Mouse (Mus musculus) heart, adult 18-20 months (tissue): ENCODE data around the gene Nags. TPM values are rescaled to one million over a fixed set of nuclear protein-coding genes. Genes with fewer than 3 reads are reported as not detected.

Experiments
- DNase-seq, 2 experiments: peaks; one replicate each; pipeline ENCODE4 v3.0.0; 2021 to 2022; ENCODE audit warnings: mixed read lengths in 1 of 2
- long read RNA-seq, 2 experiments: library from polyadenylated mRNA; stranded (forward); transcript quantifications; one replicate each; pipeline ENCODE4 v2.0.0; 2021
- total RNA-seq, 2 experiments: library from RNA; stranded (reverse); gene quantifications; 2 replicates each; pipeline ENCODE4 v1.2.3; 2021

The Nags gene
- under 1 TPM in 1 of 2 experiments, not detected in 1; 0.13 TPM for total RNA-seq
- long read RNA-seq, experiment 1 = 0 reads
- long read RNA-seq, experiment 2 = 0 reads

DNA sequence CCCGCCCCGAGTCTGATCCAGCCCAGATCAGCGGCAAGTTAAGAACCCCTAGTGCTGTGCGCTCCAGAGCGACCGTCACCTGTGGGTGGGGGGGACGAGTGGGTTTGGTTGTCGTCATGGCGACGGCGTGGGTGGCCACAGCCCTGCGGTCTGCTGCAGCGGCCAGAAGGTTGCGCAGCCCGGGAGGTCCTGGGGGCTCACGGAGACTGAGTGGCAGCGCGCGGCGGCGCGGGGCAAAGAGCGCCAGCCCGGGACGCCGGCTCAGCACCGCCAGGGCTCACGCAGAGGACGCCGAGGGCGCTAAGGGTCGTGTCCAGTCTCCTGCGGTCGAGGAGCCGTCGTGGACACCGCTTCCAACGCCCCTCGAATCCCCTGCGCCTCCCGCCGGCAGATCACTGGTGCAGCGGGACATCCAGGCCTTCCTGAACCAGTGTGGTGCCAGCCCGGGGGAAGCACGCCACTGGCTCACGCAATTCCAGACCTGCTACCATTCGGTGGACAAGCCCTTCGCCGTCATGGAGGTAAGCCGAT is at the start of gene Nags:
TSS of gene Nags (plus strand) at position 43 of the 531 bp plus-strand sequence.
- DNase-seq = no peak

DNA sequence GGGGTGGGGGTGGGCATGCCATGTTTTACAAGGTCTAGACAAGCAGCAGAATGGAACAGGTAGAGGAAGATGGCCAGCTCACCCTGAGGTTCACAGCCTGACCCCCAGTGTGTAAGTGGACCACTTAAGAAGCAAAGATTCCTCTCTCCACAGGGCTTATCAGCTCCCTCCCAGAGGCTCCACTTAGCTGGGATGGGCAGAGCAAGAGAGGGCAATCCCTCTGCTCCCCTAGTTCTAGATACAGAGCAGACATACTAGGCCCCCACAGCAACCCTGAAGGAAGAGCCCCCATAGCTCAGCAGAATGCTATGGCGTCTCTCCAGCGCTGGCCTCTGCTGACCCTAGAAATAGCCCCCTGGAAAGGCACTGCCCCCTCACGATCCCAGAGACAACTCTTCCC is 49.6 kb upstream of the Nags start:
- DNase-seq = no peak

DNA sequence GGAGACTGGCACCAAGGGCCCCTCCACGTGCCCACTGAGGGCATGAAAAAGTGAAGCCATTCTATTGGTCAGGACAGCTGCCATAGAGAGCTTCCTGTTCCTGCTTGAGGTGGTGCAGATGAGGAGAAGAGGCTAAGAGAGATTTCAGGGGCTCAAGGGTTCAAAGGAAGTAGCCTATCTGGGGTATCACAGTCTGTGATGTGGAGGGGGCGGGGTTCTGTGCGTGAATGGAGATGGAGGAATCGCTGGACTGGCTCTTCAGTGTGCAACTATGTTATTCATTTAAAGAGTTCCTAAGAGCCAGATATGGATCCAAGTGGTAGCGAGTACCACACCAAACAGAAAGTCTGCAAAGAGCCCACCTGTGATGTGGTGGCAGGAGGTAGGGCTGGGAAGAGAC is 48.9 kb upstream of the Nags start:
- DNase-seq = no peak

DNA sequence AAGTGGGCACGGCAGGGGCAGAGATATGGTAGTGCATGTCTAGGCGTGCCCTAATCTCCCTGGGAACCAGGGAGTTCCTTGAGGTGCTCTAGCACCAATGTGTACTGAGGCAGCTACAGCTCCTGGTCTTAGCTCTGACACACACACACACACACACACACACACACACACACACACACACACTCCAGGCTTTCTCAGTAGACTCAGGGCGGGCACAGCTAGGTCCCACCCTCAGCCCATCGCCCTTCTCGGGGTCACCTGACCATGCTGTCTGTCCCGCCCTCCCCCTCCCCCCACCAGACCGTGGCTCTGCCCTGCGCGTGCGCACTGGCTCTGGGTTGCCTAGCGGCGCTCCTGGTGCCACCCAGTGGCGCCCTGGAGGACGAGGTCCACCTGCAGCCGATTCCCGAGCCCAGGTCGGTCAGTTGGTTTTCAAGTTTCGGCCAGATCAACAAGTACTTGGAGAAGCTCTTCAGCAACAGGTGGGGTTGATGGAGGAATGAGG is 48.4 kb upstream of the Nags start:
- DNase-seq = peak; percentile 39 to 45

DNA sequence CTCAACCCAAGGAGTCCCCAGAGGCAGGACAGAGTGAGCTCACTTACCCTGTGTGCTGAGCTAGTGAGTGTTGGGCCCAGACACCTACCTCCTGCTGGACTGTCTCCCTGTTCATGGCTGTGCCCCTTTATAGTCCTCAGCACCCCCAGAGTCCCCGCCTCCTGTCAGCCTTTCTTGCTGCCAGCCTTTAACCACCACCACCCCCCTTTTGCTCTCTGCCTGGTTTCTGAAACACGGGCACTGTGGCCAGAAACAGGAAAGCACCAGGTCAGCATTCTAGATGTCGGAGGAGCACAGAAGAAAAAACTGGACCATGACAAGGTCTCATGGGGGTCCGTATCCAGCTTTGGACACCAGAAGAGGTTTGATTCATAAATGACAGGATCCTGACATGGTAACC is 44.1 kb upstream of the Nags start, which contains the start of gene Ppy:
TSS of gene Ppy (minus strand) at position 101 of the 400 bp plus-strand sequence.
- DNase-seq = no peak

DNA sequence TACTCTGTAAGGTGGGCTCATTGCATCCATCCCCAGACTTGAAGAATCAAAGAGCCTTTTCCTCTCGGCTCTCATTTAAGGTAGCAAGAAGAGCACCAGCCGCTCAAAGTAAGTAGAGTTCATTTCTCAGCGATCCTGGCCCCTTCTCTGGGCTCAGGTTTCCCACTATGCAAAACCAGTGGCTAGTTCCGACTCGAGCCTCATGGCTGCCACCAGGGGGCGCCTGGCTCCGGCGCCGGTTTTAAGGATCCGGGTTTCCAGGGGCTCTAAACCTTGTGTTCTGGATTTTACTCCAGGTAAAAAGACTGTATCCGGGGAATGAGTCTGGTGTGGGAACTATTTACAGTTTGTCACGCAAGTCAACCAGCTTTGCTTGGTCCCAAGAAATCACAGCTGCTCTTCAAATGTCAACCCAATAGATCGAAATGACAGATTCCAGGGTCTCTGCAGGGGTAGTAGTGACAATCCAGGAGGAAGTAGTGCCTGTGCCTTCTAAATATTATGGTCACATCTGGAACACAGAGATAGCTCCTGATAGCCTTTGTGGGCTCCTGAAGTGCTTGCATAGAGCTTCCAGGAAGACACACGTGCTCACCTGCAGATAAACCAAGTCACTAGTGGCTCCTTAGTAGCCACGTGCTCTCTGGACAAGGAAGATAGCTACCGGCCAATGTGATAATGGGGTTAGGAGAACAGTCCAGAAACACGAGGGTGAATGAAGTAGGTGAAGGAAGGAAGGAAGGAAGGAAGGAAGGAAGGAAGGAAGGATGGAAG is 42.6 kb upstream of the Nags start:
- DNase-seq = peak; percentile 45 to 78

DNA sequence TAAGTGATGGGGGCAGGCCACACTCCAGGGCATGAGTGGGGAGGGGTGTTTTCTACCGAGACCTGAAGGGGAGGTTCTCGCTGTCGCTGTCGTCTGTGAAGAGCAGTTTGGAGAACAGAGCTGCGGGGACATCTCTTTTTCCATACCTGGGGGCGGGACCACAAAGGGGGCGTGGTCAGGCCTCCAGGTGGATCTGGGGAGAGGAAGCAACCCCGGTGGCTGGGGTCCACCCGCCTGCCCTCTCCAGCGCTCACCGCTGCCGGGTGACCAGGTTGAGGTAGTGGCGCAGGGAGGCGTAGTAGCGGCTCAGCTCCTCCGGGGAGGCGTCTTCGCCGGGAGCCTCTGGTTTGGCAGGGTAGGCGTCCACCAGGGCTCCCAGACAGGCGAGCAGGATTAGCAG is 38.4 kb upstream of the Nags start:
- no peak for DNase-seq

DNA sequence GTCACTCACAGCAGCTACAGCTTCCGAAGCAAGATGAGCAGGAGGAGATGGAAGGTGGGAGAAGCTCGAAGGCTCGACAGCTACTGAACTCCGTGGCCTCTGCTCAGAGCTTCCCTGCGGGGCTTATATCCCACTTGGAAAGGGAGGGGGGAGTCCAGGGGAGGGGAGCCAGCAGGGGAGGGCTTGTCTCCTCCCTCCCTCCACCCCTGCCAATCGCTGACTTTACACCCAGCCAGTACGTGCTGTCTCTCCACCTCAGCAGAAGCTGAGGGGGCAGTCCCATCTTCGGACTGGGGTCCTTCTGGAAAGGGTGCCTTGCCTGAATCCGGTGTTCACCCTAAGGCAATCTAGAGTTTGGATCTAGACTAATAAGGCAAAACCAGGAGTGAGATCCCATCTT is 37.6 kb upstream of the Nags start, which contains the start of gene Pyy:
TSS of gene Pyy (minus strand) at position 101 of the 400 bp plus-strand sequence.
- no peak for DNase-seq

DNA sequence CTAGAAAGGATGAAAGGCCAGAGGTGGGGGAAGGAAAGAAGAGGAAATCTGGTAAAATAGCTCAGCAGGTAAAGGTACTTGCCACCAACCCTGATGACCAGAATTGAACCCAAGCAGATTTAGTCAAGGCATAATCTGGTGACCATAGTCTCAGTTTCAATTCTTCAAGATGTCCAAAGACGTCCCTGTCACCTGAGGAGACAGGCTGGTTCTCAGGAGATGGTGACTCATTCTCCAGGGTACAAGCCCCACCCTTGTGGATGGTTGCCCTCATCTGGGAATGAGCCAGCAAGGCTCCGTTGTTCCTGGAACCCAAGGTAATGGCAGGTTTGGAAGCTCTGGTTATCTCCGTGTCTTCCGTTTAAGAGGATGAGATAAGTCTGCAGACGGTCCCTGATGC is 33.7 kb upstream of the Nags start:
- no peak for DNase-seq

DNA sequence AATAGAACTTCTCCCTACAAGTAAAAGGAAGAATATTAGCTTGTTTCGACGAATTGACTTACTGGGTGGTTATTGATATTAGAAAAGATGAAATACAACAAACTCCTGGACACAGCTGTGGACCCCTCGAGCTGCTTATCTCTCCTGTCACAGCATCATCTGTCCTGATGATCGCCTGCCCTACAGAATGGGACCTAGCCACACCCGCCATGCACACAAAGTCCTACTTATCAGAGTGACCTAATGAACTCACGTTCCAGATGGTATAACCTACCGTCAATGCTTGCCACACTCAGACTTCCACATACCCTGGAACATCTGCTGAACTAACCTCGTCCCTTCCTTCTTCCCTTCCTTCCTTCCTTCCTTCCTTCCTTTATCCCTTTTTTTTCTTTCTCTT is 29.1 kb upstream of the Nags start:
- no peak for DNase-seq

DNA sequence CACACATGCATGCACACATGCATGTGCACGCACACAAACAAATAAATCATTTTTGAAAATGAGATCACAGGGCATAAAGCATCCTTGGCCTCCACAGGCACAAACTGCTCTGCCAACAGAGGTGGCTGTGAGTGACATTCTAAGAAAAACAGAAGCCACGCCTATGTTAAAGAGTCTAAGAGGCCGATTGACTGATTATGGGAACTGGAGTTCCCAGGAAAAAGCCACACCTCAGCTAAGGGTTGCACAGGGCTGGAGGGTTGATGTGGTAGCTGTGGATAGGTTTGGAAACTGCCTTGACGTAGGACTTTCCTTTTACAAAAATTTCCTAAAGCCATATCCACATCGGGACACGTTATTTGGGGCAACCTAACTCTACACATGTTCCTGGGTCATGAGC is 27.9 kb upstream of the Nags start:
- no peak for DNase-seq

DNA sequence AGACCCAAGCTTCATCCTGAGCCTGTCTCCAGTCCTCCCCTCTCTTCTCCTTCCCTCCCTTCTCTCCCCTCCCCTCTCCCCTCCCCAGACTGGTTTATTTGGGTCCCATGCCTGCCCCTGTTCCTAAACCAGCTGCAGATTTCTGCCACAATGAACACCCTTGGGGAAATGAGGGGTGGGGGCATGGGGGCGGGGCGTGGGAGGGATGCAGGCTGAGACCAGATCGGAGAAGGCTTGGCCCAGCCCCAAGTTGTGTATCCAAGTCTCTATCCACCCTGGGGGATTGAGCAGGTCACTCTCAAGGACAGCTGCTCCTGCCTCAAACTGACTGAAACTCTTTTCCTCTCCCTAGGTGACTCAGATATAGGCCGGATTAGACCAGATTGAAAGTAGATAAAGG is 10.8 kb upstream of the Nags start:
- DNase-seq = no peak

DNA sequence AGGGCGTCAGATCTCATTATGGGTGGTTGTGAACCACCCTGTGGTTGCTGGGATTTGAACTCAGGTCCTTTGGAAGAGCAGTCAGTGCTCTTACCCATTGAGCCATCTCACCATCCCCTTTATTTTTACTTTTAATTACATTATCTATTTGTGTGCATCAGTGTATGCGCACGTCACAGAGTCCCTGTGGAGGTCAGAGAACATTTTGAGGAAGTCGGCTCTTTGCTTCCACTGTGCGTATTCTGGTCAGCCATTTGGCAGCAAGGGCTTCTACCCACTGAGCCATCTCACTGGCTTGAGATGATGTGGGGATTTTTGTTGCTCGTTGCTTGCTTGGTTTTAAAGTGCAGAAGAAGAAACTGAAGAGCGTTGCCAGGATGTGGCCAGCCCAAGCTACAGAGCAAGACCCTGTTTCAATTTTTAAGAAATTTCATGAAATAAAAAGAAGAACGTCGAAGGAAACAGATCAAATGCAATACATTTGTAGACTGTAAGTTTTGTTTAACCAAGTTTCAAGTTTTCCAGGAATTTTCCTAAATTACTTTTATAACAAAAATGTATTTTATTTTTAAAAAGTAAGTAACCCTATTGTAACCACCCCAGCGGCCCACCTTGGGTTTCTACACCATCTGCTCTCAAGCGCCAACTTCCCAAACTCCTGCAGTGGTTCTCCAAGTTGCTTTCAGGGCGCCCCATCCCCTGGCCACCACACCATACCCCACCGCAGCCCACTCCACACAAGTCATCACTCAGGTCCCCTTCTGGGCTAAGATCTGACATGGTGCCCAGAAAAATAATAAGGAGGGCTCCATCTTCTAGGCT is 7.5 kb upstream of the Nags start:
- DNase-seq = no peak

DNA sequence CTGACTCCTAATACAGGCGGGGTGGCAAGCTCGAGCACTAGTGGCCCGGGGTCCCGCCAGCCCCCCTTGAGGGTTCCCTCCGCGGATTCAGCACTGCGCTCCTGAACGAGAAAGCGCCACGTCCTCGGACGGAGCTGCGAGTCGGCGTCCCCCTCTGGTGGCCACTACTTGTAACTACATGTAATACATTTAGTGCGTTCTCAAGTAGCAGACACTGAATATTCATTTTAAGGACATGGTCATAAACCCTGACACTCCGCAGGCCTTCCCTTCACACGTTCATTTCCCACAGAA is 6.9 kb upstream of the Nags start:
- peak; percentile 61 to 76 for DNase-seq

DNA sequence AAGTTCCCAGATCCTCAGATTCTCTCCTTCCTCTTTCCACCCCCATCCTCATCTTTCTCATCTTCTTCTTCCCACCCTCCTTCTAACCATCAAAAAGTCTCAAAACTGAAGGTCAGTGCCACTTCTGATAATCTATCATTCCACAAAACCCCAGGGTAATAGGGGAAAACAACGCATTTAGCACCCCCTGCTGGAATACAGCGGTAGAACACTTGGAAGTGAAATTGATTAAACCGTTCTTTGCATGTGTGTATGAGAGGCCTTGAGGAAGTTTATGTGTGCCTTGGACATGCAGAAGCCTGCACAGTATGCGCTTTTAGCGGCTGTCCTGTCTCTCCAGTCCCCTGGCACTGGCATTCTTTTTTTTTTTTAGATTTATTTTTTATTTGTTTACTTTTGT is 4.8 kb upstream of the Nags start:
- peak; percentile 56 to 84 for DNase-seq

DNA sequence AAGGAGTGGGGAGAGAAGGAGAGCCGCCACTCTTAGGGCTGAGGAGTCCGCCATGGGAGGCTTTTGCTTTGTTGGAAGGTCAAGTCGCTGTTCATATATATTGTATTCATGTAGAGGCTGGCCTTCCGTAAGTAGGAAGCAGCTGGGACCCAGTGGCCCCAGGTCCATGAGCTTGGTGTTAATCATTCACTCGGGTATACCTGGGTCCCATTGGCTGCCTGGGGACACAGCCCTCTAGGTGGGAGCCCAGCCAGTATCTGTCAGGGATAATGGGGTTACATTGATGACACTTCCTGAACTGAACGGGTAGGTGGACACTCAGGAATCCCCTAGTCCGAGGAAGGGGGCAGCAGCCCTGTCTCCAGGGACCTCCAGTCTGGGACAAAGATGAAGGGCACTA is 3.0 kb upstream of the Nags start:
- no peak for DNase-seq

DNA sequence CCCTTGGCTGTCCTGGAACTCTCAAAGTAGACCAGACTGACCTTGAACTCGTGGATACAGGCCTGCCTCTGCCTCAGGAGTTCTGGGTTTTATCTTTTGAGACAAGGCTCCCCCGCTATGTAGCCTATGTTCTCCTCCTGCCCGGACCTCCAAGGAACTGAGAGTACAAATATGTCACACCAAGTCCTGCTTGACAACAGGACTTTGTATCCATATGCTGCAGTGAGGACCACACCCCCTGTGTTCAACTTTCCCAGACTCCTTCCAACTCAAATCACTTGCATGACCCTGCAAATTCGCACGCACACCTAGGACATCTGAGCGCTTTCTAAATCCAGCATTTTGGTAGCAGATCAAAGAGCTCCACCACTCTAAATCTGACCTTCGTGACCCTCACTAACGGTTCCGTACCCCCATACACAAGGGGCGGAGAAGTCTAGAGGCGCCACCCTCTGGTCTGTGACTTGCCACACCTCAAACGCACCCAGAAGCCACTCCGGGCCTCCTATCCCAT is 299 bp upstream of the Nags start:
- DNase-seq = no peak

DNA sequence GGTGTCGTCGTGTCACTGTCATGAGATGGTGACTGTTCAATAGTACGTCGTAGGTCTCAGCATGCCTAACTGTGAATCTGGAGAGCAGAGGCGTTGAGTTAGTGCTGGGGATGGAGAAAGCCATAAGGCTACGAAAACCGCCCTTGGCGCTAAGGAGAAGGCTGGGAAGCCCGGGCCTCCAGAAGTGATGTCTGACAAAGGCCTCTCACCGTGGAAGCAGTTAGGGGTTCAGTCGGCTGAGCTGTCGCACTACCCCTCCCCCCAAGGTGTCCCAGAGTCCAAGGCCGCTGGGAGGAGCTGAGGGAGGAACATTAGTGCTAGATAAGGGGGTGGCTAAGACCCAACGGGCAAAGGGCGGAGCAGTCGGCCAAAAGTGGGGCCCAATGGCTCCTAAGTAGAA is 692 bp downstream of the Nags start:
- peak in 1 of 2 experiments; percentile 28 for DNase-seq

DNA sequence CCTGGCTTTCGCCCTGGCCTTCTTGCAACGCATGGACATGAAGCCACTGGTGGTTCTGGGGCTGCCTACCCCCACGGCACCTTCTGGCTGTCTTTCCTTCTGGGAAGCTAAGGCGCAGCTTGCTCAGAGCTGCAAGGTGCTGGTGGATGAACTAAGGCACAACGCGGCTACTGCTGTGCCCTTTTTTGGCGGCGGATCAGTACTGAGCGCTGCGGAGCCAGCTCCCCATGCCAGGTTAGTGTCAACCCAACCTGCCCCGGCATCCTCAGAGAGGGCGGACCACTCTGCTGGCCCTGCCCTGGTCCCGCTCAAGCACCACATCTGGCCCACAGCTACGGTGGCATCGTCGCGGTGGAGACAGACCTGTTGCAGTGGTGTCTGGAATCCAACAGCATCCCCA is 1.2 kb downstream of the Nags start:
- DNase-seq = no peak

DNA sequence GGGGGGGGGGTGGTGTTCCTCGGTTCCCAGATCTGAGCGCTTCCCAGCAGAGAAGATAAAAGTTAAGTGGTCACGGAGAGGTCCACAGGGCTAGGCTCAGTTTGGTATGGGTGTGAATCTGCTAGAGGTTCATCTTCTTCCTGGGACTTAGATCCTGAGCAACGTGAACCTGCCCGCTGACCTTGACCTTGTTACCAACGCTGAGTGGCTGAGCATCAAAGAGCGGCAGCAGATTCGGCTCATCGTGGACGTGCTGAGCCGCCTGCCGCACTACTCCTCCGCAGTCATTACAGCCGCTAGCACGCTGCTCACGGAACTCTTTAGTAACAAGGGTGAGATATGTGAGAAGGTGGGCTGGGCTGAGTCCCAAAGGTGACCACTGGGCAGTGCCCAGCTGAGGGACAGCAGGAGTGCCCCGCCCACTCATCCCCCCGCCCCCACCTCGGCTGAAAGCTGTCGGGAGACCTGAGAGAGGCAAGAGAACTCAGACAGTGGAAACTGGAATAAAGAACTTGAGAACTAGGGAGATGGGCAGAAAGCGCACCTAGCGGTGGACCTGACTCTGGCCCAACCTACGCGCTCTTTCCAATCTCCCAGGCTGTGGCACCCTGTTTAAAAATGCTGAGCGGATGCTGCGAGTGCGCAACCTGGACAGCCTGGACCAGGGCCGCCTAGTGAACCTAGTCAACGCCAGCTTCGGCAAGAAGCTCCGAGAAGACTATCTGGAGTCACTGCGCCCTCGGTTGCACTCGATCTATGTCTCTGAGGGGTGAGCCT is 2.1 kb downstream of the Nags start:
- no peak for DNase-seq

DNA sequence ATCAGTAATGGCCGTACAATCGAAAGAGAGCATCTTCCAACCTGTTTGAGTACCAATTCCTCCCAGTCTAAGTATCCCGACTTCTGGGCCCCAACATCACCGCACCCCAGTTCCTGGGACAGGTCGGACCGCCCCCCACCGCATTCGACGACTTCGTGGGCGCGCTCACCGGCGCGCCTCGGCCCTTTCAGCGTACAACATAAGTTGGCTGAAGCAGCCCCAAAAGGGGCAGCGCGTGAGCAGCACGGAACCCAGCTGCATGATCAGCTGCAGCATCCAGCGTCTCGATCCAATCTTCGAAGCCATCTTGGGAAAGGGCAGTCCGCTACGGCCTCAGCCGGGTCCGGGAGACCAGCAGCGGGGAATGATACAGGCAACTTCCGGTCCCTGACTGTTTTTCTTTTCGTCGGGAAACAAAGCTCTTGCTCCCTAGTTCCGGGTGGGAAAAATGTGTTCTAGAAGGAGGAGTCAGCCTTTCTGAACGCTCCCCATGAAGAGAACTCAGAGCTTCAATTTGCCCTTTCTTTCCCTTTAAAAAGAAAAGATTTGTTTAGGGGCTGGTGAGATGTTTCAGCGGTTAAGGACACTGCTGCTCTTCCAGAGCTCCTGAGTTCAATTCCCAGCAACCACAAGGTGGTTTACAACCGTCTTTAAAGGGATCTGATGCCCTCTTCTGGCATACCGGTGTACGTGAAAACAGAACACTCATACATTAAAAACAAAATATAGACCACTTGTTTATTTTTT is 10.9 kb downstream of the Nags start, which contains the start of gene Tmem101:
TSS of gene Tmem101 (minus strand) at position 366 of the 747 bp plus-strand sequence.
- DNase-seq = peak; percentile 93 to 97
